Mouse (Mus musculus) 416B (cell line): ENCODE measurements at regions not wholly inside any gene's neighbourhood (a gene's known extent, or its start where the extent isn't known, plus 50 kb on each side); places are given as distances from the start of the nearest gene placed in this dataset.
"Not testable (repeated sequence)": the region's sequence is repeated elsewhere in the genome, so short reads cannot be mapped to it uniquely, and the experiment has no call there.

Source experiments
- DNase-seq: peaks from one replicate; pipeline ENCODE4 v3.0.0; 2011; ENCODE audit warnings: low read depth

DNA sequence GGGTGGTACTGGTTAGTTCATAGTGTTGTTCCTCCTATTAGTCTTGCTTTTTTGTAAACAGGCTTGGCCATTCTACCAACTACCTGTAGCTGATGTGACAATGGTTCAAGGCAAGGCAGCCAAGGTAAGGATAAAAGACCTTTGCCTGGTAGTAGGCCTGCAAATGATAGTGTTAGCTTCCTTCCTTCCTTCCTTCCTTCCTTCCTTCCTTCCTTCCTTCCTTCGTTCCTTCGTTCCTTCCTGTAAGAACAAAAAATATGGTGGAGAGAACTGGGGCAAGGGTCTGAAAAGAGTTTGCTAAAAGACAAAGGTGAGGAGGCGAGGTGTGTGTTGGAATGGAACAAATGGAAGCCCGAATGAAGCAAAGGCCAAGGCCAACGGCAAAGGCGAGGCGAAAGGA, 84.8 kb upstream of the Ezh2 start:
- DNase-seq: not testable (repeated sequence)

DNA sequence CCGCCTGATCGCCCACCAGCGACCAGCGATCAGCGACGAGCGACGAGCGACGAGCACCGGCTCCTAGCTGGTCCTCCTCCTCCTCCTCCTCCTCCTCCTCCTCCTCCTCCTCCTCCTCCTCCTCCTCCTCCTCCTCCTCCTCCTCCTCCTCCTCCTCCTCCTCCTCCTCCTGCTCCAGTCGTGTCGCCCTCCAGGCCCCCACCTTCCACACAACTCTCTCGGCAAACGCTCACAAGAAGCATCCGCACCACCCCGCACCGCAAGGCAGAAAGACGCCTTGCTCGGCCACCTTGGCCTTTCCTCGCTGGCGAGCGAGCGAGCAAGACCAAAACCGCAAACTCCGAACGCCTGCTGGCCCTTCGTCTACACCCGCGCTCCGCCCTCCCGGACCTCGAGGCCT, 77.6 kb upstream of the Ezh2 start:
- DNase-seq: not testable (repeated sequence)

DNA sequence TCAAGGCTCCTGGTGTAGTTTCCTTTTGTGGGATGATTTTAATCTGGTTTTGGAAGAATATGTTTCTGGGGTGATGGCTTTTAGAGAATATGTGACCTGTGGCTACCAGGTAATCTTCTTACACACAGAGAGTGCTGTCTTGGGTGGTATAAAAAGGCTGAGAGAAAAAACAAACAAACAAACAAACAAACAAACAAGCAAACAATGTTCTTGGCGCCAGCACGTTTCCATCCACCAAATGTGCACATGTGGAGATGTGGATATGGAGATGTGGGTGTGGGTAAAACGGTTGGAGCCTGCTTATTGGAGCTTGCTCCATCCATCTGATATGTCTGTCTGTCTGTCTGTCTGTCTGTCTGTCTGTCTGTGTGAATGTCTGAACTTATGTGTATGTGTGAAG, 57.7 kb upstream of the Ezh2 start:
- not testable (repeated sequence) for DNase-seq

DNA sequence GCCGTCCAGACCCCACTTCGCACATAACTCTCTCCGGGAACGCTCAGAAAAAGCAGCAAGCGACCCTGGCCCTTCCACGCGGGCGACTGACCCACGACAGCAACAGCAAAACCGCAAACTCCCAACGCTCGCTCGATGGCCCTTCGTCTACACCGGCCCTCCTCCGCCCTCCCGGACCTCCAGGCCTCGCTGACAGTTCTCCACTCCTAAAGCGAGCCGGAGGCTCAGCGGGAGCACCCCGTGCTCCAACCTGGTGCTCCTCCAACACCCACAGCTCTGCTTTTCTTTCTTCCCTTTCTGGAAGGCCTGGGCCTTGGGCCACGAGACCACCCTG, 56.2 kb upstream of the Ezh2 start:
- not testable (repeated sequence) for DNase-seq

DNA sequence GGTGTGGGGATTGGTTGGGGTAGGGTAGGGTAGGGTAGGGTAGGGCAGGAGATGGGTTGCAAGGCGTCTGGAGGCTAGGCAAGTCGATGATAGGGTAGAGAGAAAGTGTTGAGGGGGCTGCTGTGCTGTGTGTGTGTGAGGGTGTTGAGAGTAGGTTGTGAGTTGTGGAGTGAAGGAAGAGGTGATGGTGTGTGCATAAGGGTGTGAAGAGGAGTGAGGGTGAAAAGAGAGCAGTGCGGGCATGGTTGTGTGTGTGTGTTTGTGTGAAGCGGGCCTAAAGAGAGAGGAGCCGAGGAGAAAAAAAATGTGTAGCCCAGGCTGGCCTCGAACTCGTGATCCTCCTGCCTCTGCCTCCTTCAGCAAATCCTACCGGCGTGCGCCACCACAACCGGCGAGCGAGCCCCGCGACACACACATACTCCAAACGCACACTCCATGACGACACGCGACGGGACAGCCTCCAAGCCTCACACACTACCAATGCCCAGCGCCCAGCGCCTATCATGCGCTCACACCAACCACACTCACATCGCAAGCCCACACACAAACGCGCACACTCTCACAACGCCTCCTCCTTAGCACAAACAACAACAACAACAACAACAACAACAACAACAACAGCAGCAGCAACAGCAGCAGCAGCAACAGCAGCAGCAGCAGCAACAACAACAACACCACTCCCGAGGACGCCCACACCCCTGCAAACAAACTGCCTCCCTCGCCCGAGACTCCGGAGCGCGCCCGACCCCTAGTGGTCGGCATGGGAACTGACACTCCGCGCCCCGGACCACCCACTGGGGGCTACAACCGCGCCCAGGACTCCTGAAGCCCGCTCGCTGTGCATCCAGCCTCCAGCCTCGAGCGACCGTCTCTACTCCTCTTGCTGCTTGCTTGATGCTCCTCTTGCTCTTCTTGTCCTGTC, 55.6 kb upstream of the Ezh2 start:
- DNase-seq: peak; percentile 99

DNA sequence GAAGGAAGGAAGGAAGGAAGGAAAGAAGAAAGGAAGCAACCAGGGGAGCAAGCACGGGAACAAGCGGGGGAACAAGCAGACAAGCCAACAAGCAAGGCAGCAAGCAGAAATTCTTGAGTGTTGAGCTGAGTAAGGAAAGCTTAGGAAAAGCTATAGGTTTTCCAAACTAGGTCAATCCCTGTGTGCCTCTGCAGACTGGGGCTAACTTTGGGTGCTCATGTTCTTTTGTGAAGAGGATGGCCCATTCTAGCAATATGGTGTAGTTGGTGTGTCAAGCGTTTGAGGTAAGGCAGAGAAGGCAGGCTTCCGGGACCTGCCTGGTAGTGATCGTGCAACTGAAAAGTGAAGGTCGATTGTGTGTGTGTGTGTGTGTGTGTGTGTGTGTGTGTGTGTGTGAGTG, 54.8 kb upstream of the Ezh2 start:
- peak; percentile 48 for DNase-seq

DNA sequence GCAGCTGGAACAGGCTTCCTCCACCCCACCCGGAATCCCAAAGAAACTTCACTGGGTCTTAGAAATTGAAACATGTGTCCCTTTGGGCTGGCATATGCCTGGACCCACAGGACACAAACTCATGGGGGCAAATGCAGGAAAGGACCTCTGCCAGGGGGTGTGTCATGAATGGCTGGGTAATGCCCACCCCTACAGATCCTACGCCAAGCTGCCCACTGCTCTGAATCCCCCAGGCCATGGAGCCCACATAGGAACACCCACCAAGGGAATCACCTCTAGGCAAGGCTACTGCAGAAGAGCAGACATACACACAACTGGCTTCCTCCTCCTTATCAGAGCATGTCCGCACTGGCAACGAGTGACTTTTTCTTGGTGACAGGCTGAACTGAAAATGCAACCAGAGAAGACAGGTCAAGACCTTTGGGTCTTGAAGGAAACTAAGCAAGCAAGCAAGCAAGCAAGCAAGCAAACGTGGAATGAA, 54.4 kb upstream of the Ezh2 start:
- DNase-seq: peak; percentile 51

DNA sequence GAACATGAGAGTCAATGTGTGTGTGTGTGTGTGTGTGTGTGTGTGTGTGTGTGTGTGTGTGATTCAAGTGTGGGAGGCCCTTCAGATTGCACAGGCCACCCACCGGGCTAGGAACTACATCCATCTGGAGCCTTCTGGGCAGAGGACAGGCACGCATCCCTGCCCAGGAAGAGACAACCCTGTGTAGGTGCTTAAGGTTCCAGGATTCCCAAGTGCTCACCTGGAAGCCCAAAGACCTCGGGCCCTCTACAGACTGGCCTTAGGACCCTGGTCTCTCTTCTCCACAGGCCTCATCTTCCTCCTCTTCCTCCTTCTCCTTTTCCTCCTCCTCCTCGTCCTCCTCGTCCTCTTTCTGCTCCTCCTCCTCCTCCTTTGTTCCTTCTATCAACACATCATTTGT, 53.8 kb upstream of the Ezh2 start:
- no peak for DNase-seq

DNA sequence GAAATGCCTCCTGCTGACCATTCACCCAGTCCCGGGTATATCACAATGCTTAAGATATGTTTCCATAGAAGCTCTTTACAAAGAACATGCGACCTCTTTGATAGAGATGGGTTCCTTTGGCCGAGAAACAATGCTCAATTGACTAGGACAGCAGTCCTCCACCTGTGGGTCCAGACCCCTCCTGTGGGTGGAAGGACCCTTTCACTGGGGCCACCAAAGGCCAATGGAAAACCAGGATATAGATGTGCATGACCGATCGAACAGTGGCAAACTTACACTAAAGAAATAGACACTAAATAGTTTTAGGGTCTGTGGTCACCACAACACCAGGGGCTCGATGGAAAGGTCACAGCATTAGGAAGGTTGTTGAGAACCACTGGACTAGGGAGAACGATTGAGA, 53.2 kb upstream of the Ezh2 start:
- no peak for DNase-seq

DNA sequence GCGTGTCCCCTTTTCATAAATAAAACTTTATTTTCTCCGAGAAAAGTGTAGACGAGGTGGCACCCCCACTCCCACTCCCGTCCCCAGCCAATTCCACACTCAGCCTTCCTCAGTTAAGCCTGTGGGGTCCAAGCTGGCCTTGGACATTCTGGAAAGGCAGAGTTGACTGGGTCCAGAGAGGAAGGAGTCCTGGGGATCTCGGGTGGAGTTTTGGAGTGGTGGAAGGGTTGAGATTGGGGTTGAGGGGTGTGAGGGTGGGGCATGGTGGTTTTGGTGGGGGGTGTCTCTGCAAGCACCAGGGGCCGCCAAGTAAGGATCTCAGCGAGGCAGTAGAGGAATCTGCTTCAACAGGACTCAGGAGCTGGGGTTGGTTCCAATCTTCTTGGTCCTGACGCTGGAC, 52.7 kb upstream of the Ezh2 start:
- no peak for DNase-seq

DNA sequence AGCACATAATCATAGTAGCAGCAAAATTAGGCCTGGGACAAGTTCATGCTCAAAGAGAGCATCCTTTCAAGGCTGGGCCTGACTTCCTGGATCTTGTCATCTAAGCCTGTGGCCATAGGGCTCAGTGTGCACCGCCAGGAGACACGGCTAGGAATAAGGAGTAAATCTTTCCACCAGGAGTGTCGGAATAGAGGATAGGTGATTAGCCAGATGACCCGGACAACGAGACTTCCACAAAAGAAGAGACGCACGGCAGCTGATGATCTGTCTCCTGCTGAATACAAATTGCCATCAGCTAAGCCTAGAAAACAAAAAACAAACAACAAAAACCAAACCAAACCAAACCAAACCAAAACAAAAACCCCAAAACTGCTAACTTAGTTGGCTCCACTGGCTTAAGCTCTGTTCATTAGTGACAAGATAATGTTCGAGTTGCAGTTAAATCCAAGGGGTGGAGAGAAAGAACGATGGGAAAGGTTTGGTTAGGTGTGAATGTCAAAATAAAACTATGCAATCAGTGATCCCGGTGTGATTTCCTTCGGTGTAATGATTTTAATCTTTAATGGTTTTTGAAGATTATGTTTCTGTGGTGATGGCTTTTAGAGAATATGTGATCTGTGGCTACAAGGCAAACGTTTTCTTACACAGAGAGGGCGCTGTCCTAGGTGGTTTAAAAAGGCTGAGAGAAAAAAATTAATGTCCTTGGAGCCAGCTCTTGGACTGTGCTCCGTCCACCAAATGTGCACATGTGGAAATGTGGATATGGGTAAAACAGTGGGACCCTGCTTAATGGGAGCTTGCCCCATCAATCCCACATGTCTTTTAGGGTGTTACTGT, 51.8 kb upstream of the Ezh2 start:
- DNase-seq: peak; percentile 59

DNA sequence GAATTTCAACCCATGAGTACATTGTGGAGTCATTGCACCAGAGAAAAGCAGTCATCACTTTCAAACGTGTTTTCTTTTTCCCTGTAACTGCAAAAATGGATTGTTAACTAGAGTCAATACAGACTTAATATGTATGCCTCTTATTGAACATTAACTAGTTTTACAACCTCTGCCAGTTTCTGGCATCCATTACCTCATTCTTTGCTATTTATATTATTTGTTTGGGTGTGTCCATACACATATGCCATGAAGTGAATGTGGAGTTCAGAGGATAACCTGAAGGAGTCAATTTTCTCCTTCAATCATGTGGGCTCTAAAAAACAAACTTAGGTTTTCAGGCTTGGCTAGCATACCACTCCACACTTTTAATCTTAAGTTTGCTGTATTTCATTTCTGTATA, 50.9 kb upstream of the Ezh2 start:
- DNase-seq: no peak
